Mouse (Mus musculus): ENCODE data around the gene Zfp800.

Gene Zfp800

GRCm38 (mm10) chr6:28397681-28398203 is at the start of gene Zfp800:
Gene Zfp800, minus strand, starts transcription at chr6:28398005.
- DNase-seq (ENCODE audit: low spot score) = no peak

- DNase-seq (ENCODE audit: low spot score) = no peak
These were observed 33.7 kb upstream of the Zfp800 start for GRCm38 (mm10) chr6:28431538-28431855.

- no peak for DNase-seq (ENCODE audit: low spot score)
These were observed 33.2 kb upstream of the Zfp800 start for GRCm38 (mm10) chr6:28430795-28431537.

- no peak for DNase-seq (ENCODE audit: low spot score)
These were observed 32.1 kb upstream of the Zfp800 start for GRCm38 (mm10) chr6:28429870-28430269.

- DNase-seq (ENCODE audit: low spot score) = no peak
These were observed 30.5 kb upstream of the Zfp800 start, which contains the start of gene Gcc1 for GRCm38 (mm10) chr6:28428290-28428689. Gene Gcc1, minus strand, starts transcription at chr6:28428390.

- DNase-seq (ENCODE audit: low spot score) = no peak
These were observed 29.5 kb upstream of the Zfp800 start, which contains the start of gene Fscn3 for GRCm38 (mm10) chr6:28427096-28427839. Gene Fscn3, plus strand, starts transcription at chr6:28427789.

GRCm38 (mm10) chr6:28425019-28425418 is 27.2 kb upstream of the Zfp800 start:
- DNase-seq (ENCODE audit: low spot score) = no peak

- DNase-seq (ENCODE audit: low spot score) = peak; percentile 40
These were observed 26.2 kb upstream of the Zfp800 start for GRCm38 (mm10) chr6:28423767-28424695.

GRCm38 (mm10) chr6:28423313-28423712 is 25.5 kb upstream of the Zfp800 start, which contains the start of gene Arf5:
Gene Arf5, plus strand, starts transcription at chr6:28423560.
- peak; percentile 82 for DNase-seq (ENCODE audit: low spot score)

GRCm38 (mm10) chr6:28422651-28423290 is 25.0 kb upstream of the Zfp800 start:
- no peak for DNase-seq (ENCODE audit: low spot score)

GRCm38 (mm10) chr6:28421469-28422000 is 23.7 kb upstream of the Zfp800 start:
- peak; percentile 89 for DNase-seq (ENCODE audit: low spot score)

- DNase-seq (ENCODE audit: low spot score) = no peak
These were observed 23.1 kb upstream of the Zfp800 start for GRCm38 (mm10) chr6:28420865-28421264.

GRCm38 (mm10) chr6:28420361-28420760 is 22.6 kb upstream of the Zfp800 start:
- no peak for DNase-seq (ENCODE audit: low spot score)

GRCm38 (mm10) chr6:28419673-28420072 is 21.9 kb upstream of the Zfp800 start:
- DNase-seq (ENCODE audit: low spot score) = no peak

GRCm38 (mm10) chr6:28418449-28418848 is 20.6 kb upstream of the Zfp800 start:
- DNase-seq (ENCODE audit: low spot score) = no peak

- no peak for DNase-seq (ENCODE audit: low spot score)
These were observed 19.2 kb upstream of the Zfp800 start for GRCm38 (mm10) chr6:28416981-28417380.

- DNase-seq (ENCODE audit: low spot score) = no peak
These were observed 13.4 kb upstream of the Zfp800 start for GRCm38 (mm10) chr6:28411236-28411635.

GRCm38 (mm10) chr6:28410053-28410452 is 12.2 kb upstream of the Zfp800 start:
- no peak for DNase-seq (ENCODE audit: low spot score)

- DNase-seq (ENCODE audit: low spot score) = no peak
These were observed 2.0 kb upstream of the Zfp800 start for GRCm38 (mm10) chr6:28399791-28400190.

GRCm38 (mm10) chr6:28398726-28399125 is 921 bp upstream of the Zfp800 start:
- DNase-seq (ENCODE audit: low spot score) = no peak

- DNase-seq (ENCODE audit: low spot score) = no peak
These were observed 850 bp downstream of the Zfp800 start for GRCm38 (mm10) chr6:28396853-28397457.

All from left cerebral cortex, adult 11 months (tissue).